Mouse (Mus musculus) embryo, embryonic 10.5 days (tissue): ENCODE results near the gene Arih1.
"Not testable (repeated sequence)": the region's sequence is repeated elsewhere in the genome, so short reads cannot be mapped to it uniquely, and the experiment has no call there.

Source experiments
- DNase-seq: peaks from one replicate; pipeline ENCODE4 v3.0.0-alpha.2; 2015; ENCODE audit warnings: low spot score

Gene Arih1

GRCm38 (mm10) chr9:59458997-59459510, 27.4 kb downstream of the Arih1 start:
- DNase-seq: no peak

GRCm38 (mm10) chr9:59458416-59458815, 28.0 kb downstream of the Arih1 start:
- no peak for DNase-seq

DNA sequence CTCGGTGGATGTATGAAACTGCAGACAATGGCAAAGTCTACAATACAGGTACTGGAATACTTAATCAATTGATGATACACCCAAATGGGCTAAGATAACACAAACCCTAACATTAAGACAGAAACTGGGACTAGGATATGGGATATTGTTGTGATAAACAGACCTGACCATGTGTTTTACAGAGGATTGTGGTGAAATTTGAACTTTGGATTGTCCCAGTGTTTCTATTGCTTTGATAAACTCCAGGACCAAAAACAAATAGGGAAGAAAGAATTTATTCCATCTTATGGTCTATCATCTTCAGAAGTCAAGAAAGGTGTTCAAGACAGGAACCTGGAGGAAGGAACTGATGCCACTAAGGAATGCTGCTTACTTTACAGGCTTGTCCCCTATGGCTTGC, 28.7 kb downstream of the Arih1 start:
- no peak for DNase-seq

DNA sequence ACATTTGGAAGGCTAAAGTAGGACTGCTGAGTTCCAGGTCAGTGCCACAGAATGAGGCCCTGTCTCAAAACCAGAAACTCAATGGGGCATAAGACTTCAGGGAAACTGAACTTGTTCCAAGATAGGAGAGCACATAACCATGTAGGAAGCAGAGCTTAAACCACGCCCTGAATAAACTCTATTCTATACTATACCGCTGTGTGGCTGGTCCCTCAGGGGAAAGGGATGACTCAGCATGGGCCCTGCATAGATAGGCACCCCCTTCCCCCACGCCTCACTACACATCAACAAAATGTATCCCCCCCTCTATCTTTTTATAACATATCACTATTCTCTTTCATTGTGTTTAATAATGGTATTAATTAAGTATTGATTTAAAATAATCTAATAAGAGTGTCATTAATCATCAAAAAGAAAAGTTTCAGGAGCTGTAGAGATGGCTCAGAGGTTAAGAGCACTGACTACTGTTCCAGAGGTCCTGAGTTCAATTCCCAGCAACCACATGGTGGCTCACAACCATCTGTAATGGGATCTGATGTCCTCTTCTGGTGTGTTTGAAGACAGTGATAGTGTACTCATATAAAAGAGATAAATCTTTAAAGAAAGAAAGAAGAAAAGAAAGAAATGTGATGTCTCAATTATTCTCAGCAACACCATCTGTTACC, 30.9 kb downstream of the Arih1 start:
- DNase-seq: no peak

GRCm38 (mm10) chr9:59433729-59434128, 52.7 kb downstream of the Arih1 start:
- no peak for DNase-seq

GRCm38 (mm10) chr9:59431626-59432025, 54.8 kb downstream of the Arih1 start:
- no peak for DNase-seq

GRCm38 (mm10) chr9:59420487-59420886, 65.9 kb downstream of the Arih1 start:
- DNase-seq: no peak

- DNase-seq: no peak
Measured at GRCm38 (mm10) chr9:59407271-59407670, 79.1 kb downstream of the Arih1 start.

GRCm38 (mm10) chr9:59389086-59389485, 97.3 kb downstream of the Arih1 start:
- DNase-seq: no peak

DNA sequence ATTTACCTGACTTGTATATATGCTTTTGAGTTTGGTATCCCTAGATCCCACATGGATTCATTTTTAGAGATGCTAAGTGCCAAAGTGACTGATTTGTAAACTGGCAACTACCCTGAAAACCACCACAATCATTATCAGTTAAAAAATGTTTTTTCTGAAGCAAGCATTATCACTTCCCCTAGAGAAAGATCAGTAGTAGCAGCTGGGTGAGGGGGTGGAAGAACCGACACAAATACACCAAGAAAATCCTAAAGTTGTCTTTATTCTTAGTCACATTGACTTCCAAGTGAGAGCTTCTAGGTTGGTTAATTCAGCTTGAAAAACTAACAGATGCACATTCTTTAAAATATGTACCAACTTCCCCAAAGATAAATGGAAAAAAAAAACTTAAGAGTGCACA, 98.1 kb downstream of the Arih1 start:
- DNase-seq: no peak

- DNase-seq: no peak
Measured at GRCm38 (mm10) chr9:59387461-59387860, 99.0 kb downstream of the Arih1 start.

- no peak for DNase-seq
Measured at GRCm38 (mm10) chr9:59375626-59376025, 110.8 kb downstream of the Arih1 start.

GRCm38 (mm10) chr9:59369646-59370045, 116.8 kb downstream of the Arih1 start:
- DNase-seq: no peak

DNA sequence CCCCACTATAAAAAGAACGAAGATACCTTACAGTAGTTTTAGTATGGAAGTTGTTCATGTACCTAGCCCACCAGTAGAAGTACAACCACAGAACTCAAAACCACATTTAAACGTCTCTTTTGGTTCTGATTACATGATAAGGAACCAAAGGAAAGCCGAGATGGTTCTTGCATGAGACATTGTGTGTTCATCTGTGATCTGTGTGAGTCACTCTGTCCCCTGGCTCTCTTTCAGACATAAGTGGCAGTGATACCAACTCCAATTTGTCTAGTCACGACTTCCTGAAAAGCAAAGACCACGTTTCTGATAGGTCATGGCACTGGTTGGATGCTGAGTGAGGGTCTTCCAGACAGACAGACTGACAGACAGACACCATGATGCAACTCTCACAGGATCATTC, 117.2 kb downstream of the Arih1 start:
- DNase-seq: no peak

GRCm38 (mm10) chr9:59360487-59360886, 125.9 kb downstream of the Arih1 start:
- DNase-seq: not testable (repeated sequence)

DNA sequence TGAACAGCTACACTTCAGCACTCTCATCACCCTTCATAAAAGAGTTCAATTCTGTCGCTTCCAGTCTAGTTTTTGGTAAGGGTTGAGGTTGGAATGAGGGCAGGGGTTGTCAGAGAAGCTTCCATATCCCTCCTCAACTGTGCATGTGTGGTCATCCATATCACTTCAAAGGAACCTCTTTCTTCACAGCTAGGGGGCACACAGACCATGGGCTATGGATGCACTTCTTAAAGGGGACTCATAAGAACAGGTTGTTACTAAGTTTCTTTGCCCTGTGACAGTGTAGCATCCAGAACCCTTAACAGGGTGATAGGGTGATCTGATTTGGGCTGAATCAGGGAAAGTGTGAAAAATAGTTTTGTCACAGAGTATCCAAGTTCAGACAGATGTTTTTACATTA, 128.4 kb downstream of the Arih1 start:
- peak; percentile 2 for DNase-seq

DNA sequence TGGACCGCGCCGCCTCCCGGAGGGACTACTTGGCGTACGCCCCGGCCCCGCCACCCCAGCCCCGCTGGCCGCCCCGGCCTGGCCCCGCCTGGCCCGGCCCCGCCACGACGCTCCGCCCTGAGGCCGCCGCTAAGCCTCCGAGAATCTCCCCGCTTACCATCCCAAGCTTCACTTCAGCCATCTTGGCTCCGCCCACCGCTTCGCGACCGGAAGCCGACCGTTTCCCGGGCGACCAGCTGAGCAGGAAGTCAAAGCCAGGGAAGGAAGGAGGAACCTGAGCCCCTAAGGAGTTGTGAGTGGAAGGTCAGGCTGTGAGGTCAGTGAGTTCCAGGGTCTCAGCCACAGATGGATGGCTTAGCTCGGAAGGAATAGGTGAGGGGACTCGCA, 133.2 kb downstream of the Arih1 start, which contains the start of gene Bbs4:
Gene Bbs4 (minus strand): TSS at position 256 of the 387 bp plus-strand sequence.
- DNase-seq: peak; percentile 95

- no peak for DNase-seq
Measured at GRCm38 (mm10) chr9:59352586-59353252, 133.7 kb downstream of the Arih1 start.

GRCm38 (mm10) chr9:59346176-59346575, 140.2 kb downstream of the Arih1 start:
- DNase-seq: no peak

DNA sequence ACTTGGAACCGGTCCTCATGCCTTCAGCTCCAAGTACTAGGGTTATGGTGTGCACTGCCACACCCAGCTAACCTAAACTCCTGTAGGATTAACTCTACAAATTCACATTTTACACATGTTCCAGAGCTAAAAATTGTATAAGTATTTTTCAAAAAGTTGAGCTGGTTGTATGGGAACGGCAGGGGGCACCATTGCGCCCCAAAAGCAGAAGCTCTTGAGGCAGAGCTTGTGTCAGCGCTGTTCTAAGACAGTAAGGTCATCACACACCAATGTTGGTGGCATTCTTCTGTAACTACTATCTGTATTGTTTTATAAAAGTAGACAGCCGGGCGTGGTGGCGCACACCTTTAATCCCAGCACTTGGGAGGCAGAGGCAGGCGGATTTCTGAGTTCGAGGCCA, 146.4 kb downstream of the Arih1 start:
- peak; percentile 21 for DNase-seq

DNA sequence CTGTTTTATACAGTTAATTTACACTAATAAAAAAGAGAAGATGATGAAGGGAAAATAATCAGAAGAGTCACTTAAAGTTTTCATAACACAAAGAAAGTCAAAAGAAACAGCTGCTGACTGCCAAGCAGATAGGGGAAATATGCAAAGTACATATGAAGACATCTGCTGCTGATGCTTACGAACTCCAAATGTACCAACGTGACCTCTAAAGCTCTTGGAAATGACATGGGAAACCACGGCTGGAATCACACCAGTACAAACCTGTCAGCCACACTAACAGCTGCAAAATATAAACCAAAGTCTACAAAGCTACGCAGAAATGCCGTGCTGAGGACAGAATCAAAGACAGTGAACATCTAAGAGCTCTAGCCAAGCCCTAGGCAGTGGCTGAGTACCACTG, 147.3 kb downstream of the Arih1 start:
- DNase-seq: no peak

DNA sequence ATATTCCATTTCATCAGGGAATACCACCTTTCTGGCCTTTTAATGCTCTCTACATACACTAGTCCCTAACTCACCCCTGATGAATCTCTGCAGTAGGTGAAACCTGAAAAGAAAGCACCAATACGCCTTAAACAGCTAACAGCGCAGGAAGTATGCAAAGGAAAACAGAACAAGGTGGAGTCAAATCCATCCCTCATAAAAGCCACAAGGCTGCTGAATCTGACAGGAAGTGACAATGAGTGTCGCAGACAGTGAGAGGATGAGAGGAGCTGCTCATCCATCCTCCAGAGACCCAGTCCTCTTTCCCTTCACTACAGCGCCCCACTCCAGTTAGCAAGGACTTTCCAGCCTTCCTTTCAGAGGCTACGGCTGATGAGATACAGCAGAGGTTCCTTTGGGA, 148.0 kb downstream of the Arih1 start:
- DNase-seq: no peak
